Mouse (Mus musculus) 3T3-L1 (cell line): ENCODE measurements at regions not wholly inside any gene's neighbourhood (a gene's known extent, or its start where the extent isn't known, plus 50 kb on each side); places are given as distances from the start of the nearest gene placed in this dataset.

Experiments
- DNase-seq: peaks from one replicate; pipeline ENCODE4 v3.0.0-alpha.2; 2015; ENCODE audit warnings: low read depth, low spot score

DNA sequence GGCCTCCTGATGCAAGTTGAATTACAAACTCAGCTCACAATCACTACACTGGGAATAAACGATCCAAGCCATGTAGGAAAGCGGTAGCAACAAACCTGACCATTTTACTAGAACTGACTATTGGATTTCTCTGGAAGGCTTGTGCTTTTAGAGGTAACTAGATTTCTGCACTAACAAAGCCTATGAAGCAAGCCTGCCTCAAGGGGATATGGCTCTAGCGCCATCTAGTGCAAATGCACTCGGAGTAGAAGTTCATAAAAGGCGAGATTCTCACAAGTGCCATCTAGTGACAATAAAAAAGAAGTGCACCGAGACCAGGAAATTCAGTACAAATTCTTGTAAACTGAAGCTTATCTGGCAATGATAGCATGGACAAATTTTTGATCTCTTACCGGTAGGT lies 364.9 kb upstream of the Fmr1 start:
- DNase-seq, result peak; percentile 89
